Mouse (Mus musculus) heart, adult 2 months (tissue): ENCODE results near the gene Zfand3. TPM values are rescaled to one million over a fixed set of nuclear protein-coding genes. Genes with fewer than 3 reads are reported as not detected.

Source experiments
- DNase-seq, 2 experiments: peaks; one replicate each; pipeline ENCODE4 v3.0.0; 2021
- H3K27ac ChIP-seq: fragments of 200-600 bp; 2 replicates; pipeline ENCODE4 v1.8.1; 2022
- H3K27me3 ChIP-seq: fragments of 200-500 bp; 2 replicates; pipeline ENCODE4 v1.6.1; 2012; ENCODE audit warnings: mild to moderate bottlenecking, low read length, inconsistent platforms, mixed read lengths; ENCODE audit not compliant: control insufficient read depth, insufficient read depth
- H3K36me3 ChIP-seq: fragments of 200-500 bp; 2 replicates; pipeline ENCODE4 v1.6.1; 2012; ENCODE audit warnings: low read length, inconsistent platforms; ENCODE audit not compliant: control insufficient read depth, insufficient read depth
- H3K4me1 ChIP-seq: fragments of 200-500 bp; 2 replicates; pipeline ENCODE4 v1.6.1; 2011; ENCODE audit warnings: low read length; ENCODE audit not compliant: control insufficient read depth, insufficient read depth
- H3K4me3 ChIP-seq: fragments of 200-600 bp; 2 replicates; pipeline ENCODE4 v1.8.1; 2022
- H3K79me2 ChIP-seq: fragments of 200-500 bp; replicated peaks from 2 replicates; pipeline ENCODE4 v1.6.1; 2012; ENCODE audit warnings: mild to moderate bottlenecking, inconsistent platforms, low read length, moderate library complexity, mixed read lengths; ENCODE audit not compliant: control insufficient read depth, insufficient read depth
- H3K9ac ChIP-seq: fragments of 200-500 bp; 2 replicates; pipeline ENCODE4 v1.6.1; 2012; ENCODE audit warnings: low read depth, mild to moderate bottlenecking, control low read depth, inconsistent platforms, low read length, mixed read lengths
- CTCF ChIP-seq: fragments of 200-600 bp; IDR thresholded peaks from 2 replicates; pipeline ENCODE4 v1.8.1; 2022; ENCODE audit warnings: antibody characterized with exemption, mild to moderate bottlenecking, moderate library complexity
- EP300 ChIP-seq: fragments of 200-500 bp; IDR thresholded peaks from 2 replicates; pipeline ENCODE4 v1.6.1; 2011; ENCODE audit warnings: low read depth, low read length, control low read depth; ENCODE audit not compliant: insufficient read depth
- POLR2A ChIP-seq: fragments of 200-500 bp; IDR thresholded peaks from 2 replicates; pipeline ENCODE4 v1.6.1; 2011; ENCODE audit warnings: mild to moderate bottlenecking, low read depth, low read length, control low read depth; ENCODE audit not compliant: insufficient read depth
- WGBS: fragments of 180-500 bp; shearing (Covaris S2); methylation state at CpG from one replicate; pipeline ENCODE4 v1.1.7; 2018; 5-methylcytosine and 5-hydroxymethylcytosine counted together
- intact Hi-C: fragments of 180-260 bp; cut with DNase I; formaldehyde crosslinking; loops from one replicate; pipeline ENCODE4 v1.15.1; 2025
- polyA plus RNA-seq: library from polyadenylated mRNA; depleted of rRNA; stranded (reverse); fragments of >200 nt; gene quantifications from 2 replicates; pipeline ENCODE4 v1.2.3, GENCODE M21; 2012
- total RNA-seq, 2 experiments: library from RNA; stranded (reverse); gene quantifications; 2 replicates each; pipeline ENCODE4 v1.2.3; 2021

Zfand3 gene
- total and polyA plus RNA-seq, 3 experiments, result 106 to 149 (median 130) TPM

DNA sequence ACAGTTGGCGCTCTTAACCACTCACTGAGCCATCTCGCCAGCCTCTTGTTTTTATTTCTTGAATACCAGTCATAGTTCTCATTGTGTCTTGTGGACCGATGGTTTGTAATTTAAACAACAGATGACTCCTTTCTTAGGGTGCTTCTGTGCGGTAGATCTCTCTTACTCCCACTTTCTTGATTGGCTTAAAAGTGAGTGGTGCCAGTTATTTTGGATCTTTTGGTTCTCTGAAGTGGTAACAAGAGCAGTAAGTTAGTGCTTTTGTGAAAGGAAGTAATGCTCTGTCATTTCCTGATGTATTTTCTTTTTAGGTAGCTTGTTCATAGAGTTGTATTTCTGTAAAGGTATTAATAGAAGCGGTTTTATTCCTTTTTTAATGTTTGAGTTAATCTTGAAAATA lies 42.1 kb downstream of the Zfand3 start:
- Histone ChIP-seq H3K36me3 (peaks cover 23% of the 10 kb centered on the region), H3K27me3 (no peaks in the 10 kb centered on the region), H3K4me3 (no peak overlapping the region), H3K9ac (no peak overlapping the region), H3K27ac (no peak overlapping the region), H3K4me1 (peaks cover 8% of the 10 kb centered on the region), H3K79me2 (peaks cover 10% of the 10 kb centered on the region)
- no peak for DNase-seq
- intact Hi-C loops, result no loop called here
- TF ChIP-seq POLR2A (no peak), CTCF (no peak), EP300 (no peak)
- WGBS, result 74% methylated on average over 5 of the region's 5 CpGs

DNA sequence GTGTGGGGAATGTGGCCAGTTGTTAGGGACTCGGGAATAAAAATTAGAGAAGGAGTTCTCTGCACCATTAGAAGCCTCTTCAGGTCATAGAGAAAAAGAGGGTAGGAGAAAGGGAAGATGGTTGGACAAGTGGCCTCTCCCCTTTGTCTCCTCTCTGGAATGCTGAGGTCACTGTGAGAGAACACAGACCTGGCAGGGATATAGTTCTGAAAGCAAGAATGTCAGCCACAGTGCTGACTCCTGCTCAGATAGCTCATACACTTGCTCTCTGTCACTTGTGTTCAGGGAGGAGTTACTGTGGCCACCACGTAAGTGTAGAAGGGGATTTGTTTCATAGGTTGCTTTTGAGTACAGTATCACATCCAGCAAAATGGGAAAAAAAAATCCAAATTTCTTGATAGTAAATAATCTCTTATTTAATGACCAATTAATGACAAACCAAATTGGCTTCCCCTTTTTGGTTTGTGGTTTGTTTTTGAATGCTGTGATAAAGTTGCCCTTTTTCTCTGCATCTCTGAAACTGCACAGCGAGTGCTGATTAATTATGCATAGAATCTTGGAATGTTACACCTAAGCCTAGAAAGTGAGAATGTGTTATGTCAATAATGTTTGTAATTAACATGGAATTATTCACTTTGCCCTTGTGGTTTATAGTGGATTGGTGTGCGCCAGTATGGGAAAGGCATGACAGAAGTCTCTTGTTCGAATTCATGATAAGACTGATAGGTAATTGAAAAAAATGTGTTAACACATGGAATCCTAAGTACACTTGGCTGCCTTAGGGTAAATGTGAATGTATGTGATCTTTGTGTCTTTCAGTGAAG lies 47.2 kb downstream of the Zfand3 start:
- Histone ChIP-seq H3K36me3 (peaks cover 19% of the 10 kb centered on the region), H3K4me1 (peaks cover 12% of the 10 kb centered on the region), H3K27me3 (no peaks in the 10 kb centered on the region), H3K4me3 (no peak overlapping the region), H3K27ac (peak overlapping the region; percentile 47), H3K79me2 (peaks cover 13% of the 10 kb centered on the region), H3K9ac (no peak overlapping the region)
- no peak for TF ChIP-seq POLR2A
- TF ChIP-seq CTCF, result no peak
- no peak for TF ChIP-seq EP300
- WGBS, result 59% methylated on average over 5 of the region's 5 CpGs
- intact Hi-C loops, result loop anchor here (2.0 to 10.0 kb wide), 3 partner anchors 21 to 143 kb away; no protein-coding TSS in a partner anchor
- DNase-seq, result no peak

DNA sequence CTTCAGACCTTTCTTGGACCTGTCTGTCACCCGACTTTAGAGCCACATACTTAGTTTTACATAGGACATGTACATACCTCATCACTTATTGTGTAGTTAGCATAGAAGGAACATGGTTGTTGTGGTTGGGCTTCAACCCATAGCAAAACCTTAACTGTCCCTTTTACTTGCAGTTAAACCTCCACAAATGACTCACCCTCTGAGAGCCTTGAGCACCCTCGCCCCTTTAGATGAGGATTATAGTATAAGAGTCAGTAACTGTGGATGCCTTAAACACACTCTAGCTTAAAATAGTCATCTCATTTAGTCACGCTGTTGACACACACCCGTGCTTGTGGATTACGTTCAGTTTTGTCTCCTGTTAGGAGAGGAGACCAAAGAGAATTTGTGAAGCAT lies 47.8 kb downstream of the Zfand3 start:
- Histone ChIP-seq H3K27ac (peak overlapping the region; percentile 47), H3K79me2 (peaks cover 13% of the 10 kb centered on the region)

DNA sequence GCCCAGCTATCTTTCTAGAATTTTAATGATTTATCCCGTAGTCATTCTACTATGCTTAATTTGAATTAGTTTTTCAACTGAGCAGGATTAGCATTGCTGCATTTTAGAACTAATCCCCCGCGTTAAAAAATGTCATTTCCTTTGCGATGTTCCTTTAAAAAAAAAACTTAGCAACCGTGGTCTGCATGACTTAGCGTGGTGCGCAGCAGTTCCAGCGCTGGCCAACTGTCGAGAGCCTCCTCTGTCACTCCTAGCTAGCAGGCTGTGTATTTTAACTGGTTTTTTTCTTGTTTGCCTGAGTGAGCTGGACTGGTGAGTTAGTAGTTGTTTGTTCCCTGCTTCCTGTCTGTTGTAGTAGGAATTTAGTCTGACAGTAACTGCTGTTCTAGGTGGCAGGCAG lies 48.9 kb downstream of the Zfand3 start:
- no peaks in the 10 kb centered on the region for H3K27me3 ChIP-seq
- peaks cover 17% of the 10 kb centered on the region for H3K4me1 ChIP-seq
- H3K36me3 ChIP-seq, result peaks cover 26% of the 10 kb centered on the region
- H3K9ac ChIP-seq, result no peak overlapping the region
- peak in 1 of 2 experiments; percentile 34 for DNase-seq
- no peak overlapping the region for H3K4me3 ChIP-seq
- TF ChIP-seq EP300, result 0 out of 2 replicates have a peak, but pooled peaks have one; percentile 11
- TF ChIP-seq CTCF, result no peak
- intact Hi-C loops, result loop anchor here (2.0 to 10.0 kb wide), 2 partner anchors 23 to 141 kb away; no protein-coding TSS in a partner anchor
- 61% methylated on average over 9 of the region's 9 CpGs for WGBS
- H3K27ac ChIP-seq, result peak overlapping the region; percentile 27
- peaks cover 12% of the 10 kb centered on the region for H3K79me2 ChIP-seq

More for the DNA sequence above, 47.8 kb downstream of the Zfand3 start:
- WGBS, result 67% methylated on average over 5 of the region's 5 CpGs
- DNase-seq, result no peak
- Histone ChIP-seq H3K4me3 (no peak overlapping the region), H3K27me3 (no peaks in the 10 kb centered on the region), H3K36me3 (peaks cover 19% of the 10 kb centered on the region), H3K9ac (no peak overlapping the region), H3K4me1 (peaks cover 12% of the 10 kb centered on the region)
- TF ChIP-seq EP300 (no peak), POLR2A (no peak), CTCF (no peak)
- intact Hi-C loops, result loop anchor here (2.0 to 10.0 kb wide), 2 partner anchors 22 to 142 kb away; no protein-coding TSS in a partner anchor

DNA sequence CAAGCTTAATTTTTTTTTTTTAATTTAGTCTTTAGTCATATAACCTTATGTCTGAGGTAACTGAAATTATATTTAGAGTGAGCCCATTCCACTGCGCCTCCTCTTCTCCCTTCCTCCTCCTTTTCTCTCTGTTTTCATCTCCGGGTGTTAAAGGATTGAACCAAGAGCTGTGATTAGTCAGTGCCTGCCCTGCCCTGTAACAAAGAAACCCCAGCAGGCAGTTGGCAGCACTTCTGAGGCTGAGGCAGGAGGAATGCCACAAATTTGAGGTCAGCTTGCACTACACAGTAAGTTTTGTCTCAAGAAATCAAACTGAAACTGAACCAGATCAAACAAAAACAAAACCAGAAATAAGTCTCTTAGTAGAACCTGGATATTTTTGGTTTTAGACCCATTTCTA lies 49.3 kb downstream of the Zfand3 start:
- Histone ChIP-seq H3K36me3 (peaks cover 27% of the 10 kb centered on the region), H3K9ac (no peak overlapping the region), H3K4me1 (peaks cover 20% of the 10 kb centered on the region), H3K4me3 (no peak overlapping the region), H3K27ac (peak overlapping the region; percentile 27), H3K79me2 (peaks cover 12% of the 10 kb centered on the region), H3K27me3 (no peaks in the 10 kb centered on the region)
- intact Hi-C loops, result loop anchor here (2.0 to 10.0 kb wide), 2 partner anchors 23 to 141 kb away; no protein-coding TSS in a partner anchor
- TF ChIP-seq EP300 (no peak), POLR2A (no peak), CTCF (no peak)
- DNase-seq, result no peak
- WGBS, result 66% methylated on average over 2 of the region's 2 CpGs

DNA sequence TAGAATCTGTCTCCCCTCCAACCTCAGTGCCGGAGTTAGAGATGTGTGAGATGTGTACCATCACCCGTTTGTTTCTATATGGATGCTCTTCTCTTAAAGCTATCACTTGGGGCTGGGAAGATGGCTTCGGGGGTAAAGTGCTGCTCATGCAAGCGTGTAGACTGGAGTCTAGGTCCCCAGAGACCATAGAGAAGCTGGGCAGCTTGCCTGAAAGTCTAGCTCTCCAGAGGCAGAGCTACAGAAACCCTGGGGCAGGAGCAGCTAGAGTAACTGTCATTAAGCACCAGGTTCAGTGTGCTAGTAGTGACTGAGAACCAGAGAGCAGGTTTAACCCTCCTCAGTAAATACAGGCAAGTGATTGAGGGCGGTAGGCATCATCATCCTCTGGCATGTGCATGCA lies 51.7 kb downstream of the Zfand3 start:
- TF ChIP-seq EP300 (no peak), POLR2A (no peak), CTCF (no peak)
- Histone ChIP-seq H3K4me1 (peaks cover 26% of the 10 kb centered on the region), H3K27ac (no peak overlapping the region), H3K79me2 (peaks cover 12% of the 10 kb centered on the region), H3K27me3 (no peaks in the 10 kb centered on the region), H3K4me3 (no peak overlapping the region), H3K36me3 (peaks cover 35% of the 10 kb centered on the region), H3K9ac (no peak overlapping the region)
- 68% methylated on average over 5 of the region's 5 CpGs for WGBS
- DNase-seq, result peak in 1 of 2 experiments; percentile 35
- intact Hi-C loops, result loop anchor here (5.0 to 10.0 kb wide), 2 partner anchors 46 to 139 kb away; no protein-coding TSS in a partner anchor
